Mouse (Mus musculus): Measurements from ENCODE around the gene Usp21. TPM values are rescaled to one million over a fixed set of nuclear protein-coding genes. Genes with fewer than 3 reads are reported as not detected.
"Not testable (repeated sequence)": the region's sequence is repeated elsewhere in the genome, so short reads cannot be mapped to it uniquely, and the experiment has no call there.

Usp21 gene
- polyA plus RNA-seq (2014; fragmentation: Nextera tagmentation; extraction: Ambion mirVana) = 64.2 and 74.3 TPM in 2 replicates

DNA sequence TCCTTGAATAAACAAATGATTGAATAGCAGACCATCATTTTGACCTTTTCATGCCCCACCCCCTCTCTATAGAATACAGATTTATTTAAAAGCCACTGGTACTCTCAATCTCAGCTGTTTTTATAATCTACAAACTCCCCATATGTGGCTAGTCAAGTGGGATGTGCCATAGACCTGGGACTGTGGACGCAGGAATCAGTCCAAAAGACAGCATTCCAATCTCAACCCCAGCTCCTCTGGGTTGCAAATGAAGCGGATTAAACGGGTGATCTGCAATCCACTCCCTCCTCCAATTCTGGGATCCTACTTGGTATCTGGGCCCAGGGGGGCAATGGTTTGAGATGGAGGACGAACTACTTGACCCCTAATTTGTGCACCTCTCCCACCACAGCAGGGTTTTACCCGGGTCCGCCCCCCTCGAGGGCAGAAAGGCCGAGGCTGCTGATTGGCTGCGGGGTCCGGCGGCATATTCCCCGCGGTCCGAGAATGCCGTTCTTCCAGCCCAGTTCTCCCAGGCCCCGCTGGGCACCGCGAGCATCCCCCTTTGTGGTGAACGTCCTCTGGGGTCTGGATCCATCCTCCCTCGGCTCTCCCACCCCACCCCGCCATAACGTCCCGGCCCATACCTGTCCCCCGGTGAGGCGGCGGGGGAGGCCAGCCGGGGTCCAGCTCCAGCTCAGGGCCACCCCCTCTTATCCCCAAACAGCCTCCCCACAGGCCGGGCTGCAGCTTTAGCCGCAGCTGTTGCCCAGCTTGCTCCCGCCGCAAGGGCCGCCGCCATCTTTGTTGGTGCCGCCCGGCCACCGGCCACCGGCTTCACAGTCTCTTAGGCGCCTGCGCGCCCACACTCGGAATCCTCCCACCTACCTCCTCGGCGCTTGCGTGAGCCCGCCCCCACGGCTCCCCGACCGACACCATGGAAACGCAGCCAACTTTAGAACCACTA, at the start of gene Usp21:
TSS of gene Usp21 (minus strand) at position 856 of the 946 bp plus-strand sequence.
- Histone ChIP-seq H3K9ac (ENCODE audit: low read depth, low read length) (peak within 1 kb of the TSS; percentile 95), H3K4me3 (ENCODE audit: low read depth, low read length) (peak within 1 kb of the TSS; percentile 87), H3K27me3 (replicated peaks; ENCODE audit: control insufficient read depth, insufficient read depth, low read length) (no peaks in the 10 kb centered on the region), H3K4me1 (ENCODE audit: control insufficient read depth, insufficient read depth, low read length) (peaks cover 9% of the 10 kb centered on the region), H3K4me2 (ENCODE audit: low read depth, low read length) (peak within 1 kb of the TSS; percentile 83), H3K36me3 (ENCODE audit: control insufficient read depth, insufficient read depth, low read length) (peaks cover 63% of the 10 kb centered on the region), H3K9me3 (ENCODE audit: control insufficient read depth, low read length) (no peaks in the 10 kb centered on the region), H3K27ac (replicated peaks; ENCODE audit: low read depth, low read length) (peak within 1 kb of the TSS; percentile 88)
- DNase-seq (ENCODE audit: low spot score) (peak; percentile 97), ATAC-seq (ENCODE audit: low read depth) (peak; percentile 95)
- 1% methylated on average over 42 of the region's 49 CpGs for WGBS

DNA sequence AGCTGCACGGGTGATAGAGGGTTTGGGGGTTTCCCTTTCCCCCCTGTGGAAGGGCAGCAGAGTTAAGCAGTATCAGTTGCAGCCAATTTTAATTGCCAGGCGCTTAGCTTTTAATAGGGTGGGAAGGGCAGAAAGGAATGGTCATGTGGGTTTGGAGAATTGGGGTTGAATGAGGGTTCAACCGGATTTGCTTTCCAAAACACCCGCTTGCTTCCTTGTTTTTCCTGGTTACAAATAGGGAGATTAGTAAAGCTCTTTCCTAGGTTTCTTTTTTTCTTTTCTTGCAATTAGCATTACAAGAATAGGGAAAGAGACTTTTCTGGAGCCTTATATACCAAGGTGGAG, 42.4 kb upstream of the Usp21 start:
- Histone ChIP-seq H3K4me3 (ENCODE audit: low read depth, low read length) (peak overlapping the region; percentile 83), H3K36me3 (ENCODE audit: control insufficient read depth, insufficient read depth, low read length) (peaks cover 5% of the 10 kb centered on the region; the same call in 1 of the 2 replicates), H3K9me3 (ENCODE audit: control insufficient read depth, low read length) (no peaks in the 10 kb centered on the region), H3K27ac (replicated peaks; ENCODE audit: low read depth, low read length) (peak overlapping the region; percentile 98), H3K4me1 (ENCODE audit: control insufficient read depth, insufficient read depth, low read length) (peaks cover 18% of the 10 kb centered on the region), H3K9ac (ENCODE audit: low read depth, low read length) (peak overlapping the region; percentile 98), H3K4me2 (ENCODE audit: low read depth, low read length) (peak overlapping the region; percentile 64), H3K27me3 (replicated peaks; ENCODE audit: control insufficient read depth, insufficient read depth, low read length) (no peaks in the 10 kb centered on the region)
- 0% methylated on average over 4 of the region's 4 CpGs for WGBS
- 0 out of 2 replicates have a peak, but pooled peaks have one; percentile 2 for ATAC-seq (ENCODE audit: low read depth)
- DNase-seq (ENCODE audit: low spot score) = peak; percentile 72

DNA sequence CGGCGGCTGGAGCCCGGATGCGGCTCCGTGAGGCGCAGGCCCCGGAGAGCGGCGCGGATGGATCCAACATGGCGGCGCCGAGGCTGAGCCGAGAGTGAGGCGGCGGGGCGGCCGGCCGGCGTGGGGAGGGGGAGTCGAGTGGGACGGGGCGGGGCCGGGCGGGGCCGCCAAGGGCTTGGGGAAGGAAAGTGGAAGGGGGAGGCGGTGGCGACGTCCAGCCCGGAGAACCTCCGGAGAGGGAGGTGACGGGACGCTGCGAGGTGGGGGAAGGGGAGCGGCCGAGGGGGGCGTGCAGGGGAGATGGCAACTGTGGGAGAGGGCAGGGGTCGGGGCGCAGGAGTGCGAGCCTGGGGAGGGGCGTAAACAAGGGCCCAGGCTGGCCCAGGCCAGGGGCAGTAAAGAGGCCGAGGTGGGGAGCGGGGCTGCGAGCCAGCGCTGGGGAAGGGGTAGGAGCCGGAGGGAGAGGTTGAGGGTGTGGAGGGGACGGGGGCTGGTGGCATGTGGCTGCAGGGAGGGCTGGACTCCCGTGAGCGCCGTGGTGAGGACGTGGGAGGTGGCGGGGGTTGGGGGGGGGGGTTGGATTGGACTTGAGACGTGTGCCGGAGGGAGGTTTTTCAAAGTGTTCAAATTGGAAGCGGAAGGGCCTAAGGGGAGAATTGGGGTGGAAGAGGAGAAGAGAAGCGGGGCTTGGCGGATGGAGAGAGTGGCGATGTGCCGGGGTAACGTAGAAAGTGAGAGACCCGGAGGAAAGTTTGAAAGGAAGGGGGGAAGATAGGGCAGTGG, 41.8 kb upstream of the Usp21 start:
- H3K27ac ChIP-seq (replicated peaks; ENCODE audit: low read depth, low read length) = peak overlapping the region; percentile 98
- peaks cover 8% of the 10 kb centered on the region; the same call in 1 of the 2 replicates for H3K36me3 ChIP-seq (ENCODE audit: control insufficient read depth, insufficient read depth, low read length)
- no peaks in the 10 kb centered on the region for H3K27me3 ChIP-seq (replicated peaks; ENCODE audit: control insufficient read depth, insufficient read depth, low read length)
- peak; percentile 88 for ATAC-seq (ENCODE audit: low read depth)
- peak overlapping the region; percentile 98 for H3K9ac ChIP-seq (ENCODE audit: low read depth, low read length)
- under 1% methylated on average over 49 of the region's 61 CpGs for WGBS
- DNase-seq (ENCODE audit: low spot score) = peak; percentile 94
- H3K4me2 ChIP-seq (ENCODE audit: low read depth, low read length) = peak overlapping the region; percentile 64
- H3K9me3 ChIP-seq (ENCODE audit: control insufficient read depth, low read length) = no peaks in the 10 kb centered on the region
- peak overlapping the region; percentile 83 for H3K4me3 ChIP-seq (ENCODE audit: low read depth, low read length)
- H3K4me1 ChIP-seq (ENCODE audit: control insufficient read depth, insufficient read depth, low read length) = peaks cover 18% of the 10 kb centered on the region

- ATAC-seq (ENCODE audit: low read depth) = peak; percentile 95
- Histone ChIP-seq H3K9me3 (ENCODE audit: control insufficient read depth, low read length) (no peaks in the 10 kb centered on the region), H3K4me1 (ENCODE audit: control insufficient read depth, insufficient read depth, low read length) (peaks cover 18% of the 10 kb centered on the region), H3K9ac (ENCODE audit: low read depth, low read length) (peak within 1 kb of the TSS; percentile 98), H3K4me3 (ENCODE audit: low read depth, low read length) (peak within 1 kb of the TSS; percentile 83), H3K4me2 (ENCODE audit: low read depth, low read length) (peak within 1 kb of the TSS; percentile 64), H3K36me3 (ENCODE audit: control insufficient read depth, insufficient read depth, low read length) (peaks cover 8% of the 10 kb centered on the region; the same call in 1 of the 2 replicates), H3K27ac (replicated peaks; ENCODE audit: low read depth, low read length) (peak within 1 kb of the TSS; percentile 98), H3K27me3 (replicated peaks; ENCODE audit: control insufficient read depth, insufficient read depth, low read length) (no peaks in the 10 kb centered on the region)
- DNase-seq (ENCODE audit: low spot score) = peak; percentile 98
- WGBS = under 1% methylated on average over 40 of the region's 48 CpGs
Observed at GRCm38 (mm10) chr1:171328839-171329432, 41.1 kb upstream of the Usp21 start, which contains the start of gene Dedd. Gene Dedd (plus strand): TSS chr1:171329145.

DNA sequence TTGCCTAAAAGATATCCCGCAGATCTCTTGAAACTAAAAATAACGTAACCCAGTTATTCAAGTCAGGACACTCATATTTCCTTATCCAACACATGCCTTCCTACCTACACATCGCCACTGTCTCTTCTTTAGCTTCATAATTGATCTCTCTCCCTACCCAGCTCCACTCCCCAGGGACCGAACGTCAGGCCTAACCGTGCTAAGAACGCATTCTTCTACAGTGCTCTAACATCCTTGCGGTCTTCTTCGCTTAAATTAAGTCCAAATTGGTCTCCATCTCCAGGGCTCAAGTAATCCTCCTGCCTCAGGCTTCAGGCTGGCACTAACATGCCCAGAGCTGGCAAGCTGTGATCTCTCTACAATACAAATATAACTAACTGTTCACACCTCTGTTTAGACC, 40.5 kb upstream of the Usp21 start:
- WGBS = 24% methylated on average over 9 of the region's 9 CpGs
- DNase-seq (ENCODE audit: low spot score) (peak; percentile 52), ATAC-seq (ENCODE audit: low read depth) (no peak)
- peak overlapping the region; percentile 83 for H3K4me3 ChIP-seq (ENCODE audit: low read depth, low read length)
- H3K9me3 ChIP-seq (ENCODE audit: control insufficient read depth, low read length) = no peaks in the 10 kb centered on the region
- H3K9ac ChIP-seq (ENCODE audit: low read depth, low read length) = peak overlapping the region; percentile 98
- peaks cover 3% of the 10 kb centered on the region; the same call in 1 of the 2 replicates for H3K36me3 ChIP-seq (ENCODE audit: control insufficient read depth, insufficient read depth, low read length)
- H3K27ac ChIP-seq (replicated peaks; ENCODE audit: low read depth, low read length) = peak overlapping the region; percentile 98
- H3K4me1 ChIP-seq (ENCODE audit: control insufficient read depth, insufficient read depth, low read length) = peaks cover 18% of the 10 kb centered on the region
- H3K27me3 ChIP-seq (replicated peaks; ENCODE audit: control insufficient read depth, insufficient read depth, low read length) = no peaks in the 10 kb centered on the region
- H3K4me2 ChIP-seq (ENCODE audit: low read depth, low read length) = peak overlapping the region; percentile 64

DNA sequence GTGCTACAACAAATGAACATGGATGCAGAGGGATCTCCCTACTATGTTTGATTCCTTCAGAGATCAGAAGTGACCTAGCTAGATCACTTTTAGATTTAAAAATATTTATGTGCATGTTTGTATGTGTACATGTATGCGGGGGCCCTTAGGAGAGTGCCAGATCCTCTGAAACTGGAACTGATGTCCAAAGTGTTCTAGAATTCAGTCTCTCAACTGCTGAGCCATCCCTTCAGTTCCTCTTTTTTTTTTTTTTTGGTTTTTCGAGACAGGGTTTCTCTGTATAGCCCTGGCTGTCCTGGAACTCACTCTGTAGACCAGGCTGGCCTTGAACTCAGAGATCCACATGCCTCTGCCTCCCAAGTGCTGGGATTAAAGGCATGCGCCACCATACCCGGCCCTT, 38.8 kb upstream of the Usp21 start:
- not testable (repeated sequence) for ATAC-seq (ENCODE audit: low read depth); H3K4me3 ChIP-seq (ENCODE audit: low read depth, low read length); H3K9ac ChIP-seq (ENCODE audit: low read depth, low read length); H3K27ac ChIP-seq (replicated peaks; ENCODE audit: low read depth, low read length); DNase-seq (ENCODE audit: low spot score); H3K27me3 ChIP-seq (replicated peaks; ENCODE audit: control insufficient read depth, insufficient read depth, low read length); H3K4me2 ChIP-seq (ENCODE audit: low read depth, low read length); H3K36me3 ChIP-seq (ENCODE audit: control insufficient read depth, insufficient read depth, low read length); H3K9me3 ChIP-seq (ENCODE audit: control insufficient read depth, low read length)
- peaks cover 18% of the 10 kb centered on the region for H3K4me1 ChIP-seq (ENCODE audit: control insufficient read depth, insufficient read depth, low read length)
- 84% methylated on average over 4 of the region's 4 CpGs for WGBS

DNA sequence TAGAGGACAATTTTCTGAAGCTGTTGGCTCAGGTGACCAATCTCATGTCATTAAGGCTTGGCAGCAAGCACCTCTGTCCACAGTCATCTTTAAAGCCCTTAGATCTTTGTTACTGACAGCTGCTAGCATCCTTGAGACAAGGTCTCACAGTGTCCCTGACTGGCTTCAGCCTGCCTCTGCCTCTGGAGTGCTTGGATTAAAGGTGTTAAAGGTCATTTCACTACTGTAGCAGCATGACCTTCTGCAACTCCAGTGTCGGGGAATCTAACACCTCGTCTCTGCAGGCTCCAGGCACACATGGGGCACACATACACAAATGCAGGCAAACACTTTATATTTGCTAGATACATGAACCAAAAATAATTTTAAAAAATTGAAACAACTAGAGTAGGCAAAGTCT, 37.8 kb upstream of the Usp21 start:
- DNase-seq (ENCODE audit: low spot score) (no peak), ATAC-seq (ENCODE audit: low read depth) (no peak)
- H3K4me1 ChIP-seq (ENCODE audit: control insufficient read depth, insufficient read depth, low read length) = peaks cover 11% of the 10 kb centered on the region; the same call in 1 of the 2 replicates
- no peak overlapping the region for H3K27ac ChIP-seq (replicated peaks; ENCODE audit: low read depth, low read length)
- H3K27me3 ChIP-seq (replicated peaks; ENCODE audit: control insufficient read depth, insufficient read depth, low read length) = no peaks in the 10 kb centered on the region
- H3K9me3 ChIP-seq (ENCODE audit: control insufficient read depth, low read length) = no peaks in the 10 kb centered on the region
- 0 out of 2 replicates have a peak, but pooled peaks cover 3% of the 10 kb centered on the region for H3K36me3 ChIP-seq (ENCODE audit: control insufficient read depth, insufficient read depth, low read length)
- no peak overlapping the region for H3K9ac ChIP-seq (ENCODE audit: low read depth, low read length)
- no peak overlapping the region for H3K4me3 ChIP-seq (ENCODE audit: low read depth, low read length)
- H3K4me2 ChIP-seq (ENCODE audit: low read depth, low read length) = no peak overlapping the region
- 82% methylated on average over 2 of the region's 2 CpGs for WGBS

DNA sequence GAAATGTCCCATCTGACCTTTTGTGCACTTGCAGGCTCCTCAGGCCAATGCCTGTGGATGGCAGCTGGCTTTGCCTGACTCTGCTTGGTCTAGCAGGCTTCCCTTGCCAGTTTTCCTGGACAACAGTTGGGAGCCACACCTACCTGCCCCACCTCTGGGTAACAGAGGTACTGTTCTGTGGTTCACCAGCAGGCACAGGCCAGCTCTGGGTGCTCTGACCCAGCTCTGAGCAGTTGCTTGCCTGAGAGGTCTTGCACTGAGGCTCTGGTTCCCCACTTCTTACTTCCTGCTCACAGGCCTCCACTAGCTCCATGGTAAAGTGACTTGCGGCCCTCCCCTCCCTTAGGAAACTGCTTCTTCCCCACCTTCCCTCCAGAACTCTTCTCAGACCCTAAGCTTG, 34.2 kb upstream of the Usp21 start:
- DNase-seq (ENCODE audit: low spot score) (no peak), ATAC-seq (ENCODE audit: low read depth) (no peak)
- H3K4me1 ChIP-seq (ENCODE audit: control insufficient read depth, insufficient read depth, low read length) = no peaks in the 10 kb centered on the region
- H3K4me2 ChIP-seq (ENCODE audit: low read depth, low read length) = no peak overlapping the region
- no peak overlapping the region for H3K4me3 ChIP-seq (ENCODE audit: low read depth, low read length)
- no peak overlapping the region for H3K9ac ChIP-seq (ENCODE audit: low read depth, low read length)
- WGBS = 78% methylated on average over 1 of the region's 1 CpGs
- 0 out of 2 replicates have a peak, but pooled peaks cover 3% of the 10 kb centered on the region for H3K36me3 ChIP-seq (ENCODE audit: control insufficient read depth, insufficient read depth, low read length)
- H3K9me3 ChIP-seq (ENCODE audit: control insufficient read depth, low read length) = no peaks in the 10 kb centered on the region
- no peak overlapping the region for H3K27ac ChIP-seq (replicated peaks; ENCODE audit: low read depth, low read length)
- H3K27me3 ChIP-seq (replicated peaks; ENCODE audit: control insufficient read depth, insufficient read depth, low read length) = no peaks in the 10 kb centered on the region

Data from embryonic facial prominence, embryonic 14.5 days (tissue).